Mouse (Mus musculus) neural tube, embryonic 11.5 days (tissue): ENCODE measurements at regions not wholly inside any gene's neighbourhood (a gene's known extent, or its start where the extent isn't known, plus 50 kb on each side); places are given as distances from the start of the nearest gene placed in this dataset.

ENCODE experiments used
- ATAC-seq: fragments of 200-750 bp; cut with Nextera tagmentation; 2 replicates; pipeline ENCODE4 v1.8.0; 2017; ENCODE audit warnings: moderate number of reproducible peaks, mild to moderate bottlenecking, moderate TSS enrichment, moderate library complexity; ENCODE audit not compliant: insufficient read depth, low FRiP score, low TSS enrichment
- DNase-seq: peaks from one replicate; pipeline ENCODE4 v3.0.0-alpha.2; 2015; ENCODE audit warnings: low spot score
- H3K27ac ChIP-seq: fragments of 300-500 bp; sonication (generic); 2 replicates; pipeline ENCODE4 v1.5.1; 2014; ENCODE audit warnings: low read depth, mild to moderate bottlenecking, low read length
- H3K27me3 ChIP-seq: fragments of 300-500 bp; sonication (generic); 2 replicates; pipeline ENCODE4 v1.6.1; 2014; ENCODE audit warnings: mild to moderate bottlenecking, low read length, mixed read lengths; ENCODE audit not compliant: control insufficient read depth, insufficient read depth
- H3K36me3 ChIP-seq: fragments of 300-500 bp; sonication (generic); 2 replicates; pipeline ENCODE4 v1.6.1; 2014; ENCODE audit warnings: mild to moderate bottlenecking, low read length, moderate library complexity, mixed read lengths; ENCODE audit not compliant: control insufficient read depth, insufficient read depth
- H3K4me1 ChIP-seq: fragments of 300-500 bp; sonication (generic); 2 replicates; pipeline ENCODE4 v1.6.1; 2014; ENCODE audit warnings: low read length, mixed read lengths; ENCODE audit not compliant: control insufficient read depth, insufficient read depth
- H3K4me2 ChIP-seq: fragments of 300-500 bp; sonication (generic); 2 replicates; pipeline ENCODE4 v1.6.1; 2014; ENCODE audit warnings: low read depth, mild to moderate bottlenecking, moderate library complexity
- H3K4me3 ChIP-seq: fragments of 300-500 bp; sonication (generic); 2 replicates; pipeline ENCODE4 v1.5.1; 2014; ENCODE audit warnings: low read depth, low read length
- H3K9ac ChIP-seq: fragments of 300-500 bp; sonication (generic); 2 replicates; pipeline ENCODE4 v1.6.1; 2014; ENCODE audit warnings: mild to moderate bottlenecking, low read length
- H3K9me3 ChIP-seq: fragments of 300-500 bp; sonication (generic); 2 replicates; pipeline ENCODE4 v1.6.1; 2016; ENCODE audit warnings: low read length; ENCODE audit not compliant: control insufficient read depth
- WGBS: fragments of 180-500 bp; shearing (Covaris S2); extraction: QIAGEN DNeasy Blood & Tissue Kit; methylation state at CpG from one replicate; pipeline ENCODE4 v1.1.7; 2014; 5-methylcytosine and 5-hydroxymethylcytosine counted together

DNA sequence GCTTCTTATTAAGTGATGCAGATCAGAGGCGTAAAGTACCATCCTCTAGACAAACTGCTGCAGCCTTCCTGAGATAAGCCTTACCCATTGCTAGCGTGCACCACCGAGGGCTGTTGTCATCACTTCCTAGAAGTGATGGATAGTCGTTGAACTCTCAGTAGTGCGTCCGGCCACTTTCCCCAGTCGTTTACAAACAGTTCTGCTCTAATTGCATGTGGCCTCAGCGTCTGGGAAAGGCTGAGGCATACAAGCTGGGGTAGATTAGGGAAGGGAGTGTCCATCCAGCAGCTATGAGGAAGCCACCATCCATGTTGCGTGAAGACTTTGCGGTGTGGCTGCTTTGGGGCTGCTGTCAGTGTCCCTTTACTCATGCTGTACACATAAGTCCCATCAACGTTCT is 60.7 kb upstream of the Akap6 start:
- 59% methylated on average over 11 of the region's 11 CpGs for WGBS
- H3K4me2 ChIP-seq = no peak overlapping the region
- H3K4me3 ChIP-seq = no peak overlapping the region
- H3K9ac ChIP-seq = no peak overlapping the region
- no peaks in the 10 kb centered on the region for H3K4me1 ChIP-seq
- no peak overlapping the region for H3K27ac ChIP-seq
- no peaks in the 10 kb centered on the region for H3K36me3 ChIP-seq
- DNase-seq (no peak), ATAC-seq (no peak)
- H3K9me3 ChIP-seq = no peaks in the 10 kb centered on the region
- H3K27me3 ChIP-seq = no peaks in the 10 kb centered on the region

GRCm38 (mm10) chr12:52644059-52644458 is 55.1 kb upstream of the Akap6 start:
- WGBS = 66% methylated on average over 5 of the region's 5 CpGs

More at GRCm38 (mm10) chr12:52644059-52644458, 55.1 kb upstream of the Akap6 start:
- H3K36me3 ChIP-seq = no peaks in the 10 kb centered on the region
- no peaks in the 10 kb centered on the region for H3K4me1 ChIP-seq
- H3K4me2 ChIP-seq = no peak overlapping the region
- no peaks in the 10 kb centered on the region for H3K9me3 ChIP-seq
- H3K9ac ChIP-seq = no peak overlapping the region
- ATAC-seq (no peak), DNase-seq (no peak)
- no peak overlapping the region for H3K4me3 ChIP-seq
- H3K27me3 ChIP-seq = no peaks in the 10 kb centered on the region
- no peak overlapping the region for H3K27ac ChIP-seq
